Comparison of ENCODE assay signal across 8 mouse cellular contexts in genomic region chr1:155098486-155099279, GRCm38 (mm10). TPM values are rescaled to one million over a fixed set of nuclear protein-coding genes. Genes with fewer than 3 reads are reported as not detected.
DNase-seq lines count a peak whose midpoint lies in the region; ATAC-seq and TF ChIP-seq lines count a peak whose summit lies in the region.

No protein-coding gene starts in this region.

- WGBS in forebrain, embryonic 11.5 days: under 1% methylated on average over 71 of the region's 93 CpGs
- WGBS in macrophage (ENCODE audit: missing documents): under 1% methylated on average over 87 of the region's 93 CpGs

- H3K79me2 ChIP-seq in MEL (ENCODE audit: control insufficient read depth, insufficient read depth, low read length, poor library complexity) (peaks cover 18% of the 10 kb centered on the region), macrophage (ENCODE audit: inconsistent target) (peaks cover 37% of the 10 kb centered on the region)

- H3K4me1 ChIP-seq in MEL (ENCODE audit: control insufficient read depth in 1 of 2, insufficient read depth in 2 of 2, low read length in 2 of 2): peaks cover 2 to 3% of the 10 kb centered on the region in 2 experiments; a peak in 3 of 4 replicates
- H3K4me1 ChIP-seq in bone marrow macrophage, adult 2 months (ENCODE audit: control insufficient read depth, insufficient read depth, low read length): peaks cover 13% of the 10 kb centered on the region
- no peaks in the 10 kb centered on the region for H3K4me1 ChIP-seq in forebrain, embryonic 11.5 days (replicated peaks; ENCODE audit: control insufficient read depth, insufficient read depth, low read length)

- no peaks in the 10 kb centered on the region for H3K9me3 ChIP-seq in MEL (replicated peaks; ENCODE audit: insufficient read depth, low read length)
- H3K9me3 ChIP-seq in forebrain, embryonic 11.5 days (ENCODE audit: control insufficient read depth, low read length): no peaks in the 10 kb centered on the region

- intact Hi-C loops in heart, postnatal 36 days (cut with DNase I): loop anchor here (1.0 to 5.0 kb wide), 4 partner anchors 15 to 119 kb away; no protein-coding TSS in a partner anchor

- no peak for TF ChIP-seq RAD21 in MEL (IDR thresholded peaks at IDR 0.05; ENCODE audit: low read depth, low read length)

- peak; percentile 62 for DNase-seq in MEL (ENCODE audit: low read depth, low spot score)
- DNase-seq in forebrain, embryonic 11.5 days (ENCODE audit: low spot score): peak; percentile 76
- peak; percentile 67 to 83 for DNase-seq in heart, postnatal 36 days
- peak; percentile 47 to 56 for DNase-seq in layer of hippocampus, postnatal 14 days (ENCODE audit: low spot score in 2 of 2)
- peak; percentile 45 for DNase-seq in right cerebral cortex, postnatal 36 days (ENCODE audit: low spot score in 2 of 2)
- peak; percentile 48 to 56 for DNase-seq in urinary bladder, postnatal 36 days (ENCODE audit: low spot score in 2 of 2)

- peak overlapping the region; percentile 91 to 97 for H3K4me3 ChIP-seq in MEL (ENCODE audit: control insufficient read depth in 1 of 2, insufficient read depth in 1 of 2, low read depth in 2 of 2, low read length in 2 of 2)
- peak overlapping the region; percentile 80 for H3K4me3 ChIP-seq in bone marrow macrophage, adult 2 months (ENCODE audit: insufficient read depth, low read length)
- peak overlapping the region; percentile 100 for H3K4me3 ChIP-seq in forebrain, embryonic 11.5 days (ENCODE audit: low read depth, low read length)
- H3K4me3 ChIP-seq in macrophage (ENCODE audit: inconsistent target): peak overlapping the region; percentile 72

- no peak for TF ChIP-seq CTCF in MEL (IDR thresholded peaks at IDR 0.05 in 2 of 3, conservative IDR thresholded peaks at IDR 0.05 in 1 of 3; ENCODE audit: control insufficient read depth in 1 of 3, insufficient read depth in 1 of 3, low read depth in 2 of 3, low read length in 3 of 3, poor library complexity in 1 of 3, severe bottlenecking in 1 of 3)
- TF ChIP-seq CTCF in bone marrow macrophage, adult 2 months (IDR thresholded peaks at IDR 0.05; ENCODE audit: low read depth, low read length): no peak

- TF ChIP-seq EP300 in MEL (IDR thresholded peaks at IDR 0.05; ENCODE audit: low read depth in 1 of 2, low read length in 2 of 2): no peak

- no peak; a peak in 1 of 4 replicates for TF ChIP-seq POLR2A in MEL (IDR thresholded peaks at IDR 0.05; ENCODE audit: control insufficient read depth in 1 of 2, insufficient read depth in 1 of 2, low read depth in 1 of 2, low read length in 2 of 2, poor library complexity in 1 of 2)
- TF ChIP-seq POLR2A in bone marrow macrophage, adult 2 months (IDR thresholded peaks at IDR 0.05; ENCODE audit: borderline replicate concordance, low read depth, low read length): no peak

- H3K9ac ChIP-seq in MEL (ENCODE audit: control insufficient read depth, low read depth, low read length, poor library complexity, severe bottlenecking): peak overlapping the region; percentile 93
- peak overlapping the region; percentile 99 for H3K9ac ChIP-seq in forebrain, embryonic 11.5 days (ENCODE audit: low read length)

- peak; percentile 50 for ATAC-seq in forebrain, embryonic 11.5 days (replicated peaks; ENCODE audit: low FRiP score)

- H3K4me2 ChIP-seq in forebrain, embryonic 11.5 days (ENCODE audit: low read depth, low read length, severe bottlenecking): peak overlapping the region; percentile 79

- no peaks in the 10 kb centered on the region for H3K27me3 ChIP-seq in MEL (ENCODE audit: control insufficient read depth in 1 of 2, insufficient read depth in 2 of 2, low read length in 2 of 2)
- H3K27me3 ChIP-seq in forebrain, embryonic 11.5 days (ENCODE audit: control insufficient read depth, insufficient read depth, low read length): no peaks in the 10 kb centered on the region

- H3K36me3 ChIP-seq in MEL (ENCODE audit: control insufficient read depth in 1 of 2, insufficient read depth in 2 of 2, low read length in 2 of 2) (peaks cover 0 to 15% of the 10 kb centered on the region in 2 experiments; a peak in 2 of 4 replicates), macrophage (ENCODE audit: inconsistent target) (no peaks in the 10 kb centered on the region)
- no peaks in the 10 kb centered on the region; the same call in 1 of the 2 replicates for H3K36me3 ChIP-seq in forebrain, embryonic 11.5 days (ENCODE audit: control insufficient read depth, insufficient read depth, low read length)

- H3K27ac ChIP-seq in MEL (ENCODE audit: control insufficient read depth, low read depth, low read length): peak overlapping the region; percentile 87
- peak overlapping the region; percentile 79 for H3K27ac ChIP-seq in bone marrow macrophage, adult 2 months (ENCODE audit: insufficient read depth, low read depth, low read length)
- H3K27ac ChIP-seq in forebrain, embryonic 11.5 days (ENCODE audit: low read depth, low read length): peak overlapping the region; percentile 75
- H3K27ac ChIP-seq in macrophage: peak overlapping the region; percentile 79

TF ChIP-seq in MEL, 35 proteins besides CTCF, POLR2A, EP300 and RAD21:
- TF ChIP-seq UBTF (IDR thresholded peaks at IDR 0.05; ENCODE audit: borderline replicate concordance, insufficient read depth, low read depth, low read length) (peak; percentile 95), MYB (IDR thresholded peaks at IDR 0.05; ENCODE audit: low read depth, low read length) (no peak), TCF12 (IDR thresholded peaks at IDR 0.05; ENCODE audit: low read depth, low read length) (no peak), GATA1 (IDR thresholded peaks at IDR 0.05; ENCODE audit: low read depth, low read length) (no peak), SIN3A (IDR thresholded peaks at IDR 0.05; ENCODE audit: low read length) (no peak), USF1 (IDR thresholded peaks at IDR 0.05; ENCODE audit: low read depth, low read length) (no peak), ELF1 (IDR thresholded peaks at IDR 0.05; ENCODE audit: low read depth, low read length) (0 out of 2 replicates have a peak, but pooled peaks have one; percentile 6), MXI1 (IDR thresholded peaks at IDR 0.05; ENCODE audit: low read depth, low read length) (peak; percentile 9; the same call in 1 of the 2 replicates)

RNA-seq across cellular contexts. Expression of gene Ier5, which starts 0.8 kb away (rescaled TPM):
- 7.2 and 7.5 TPM in 2 replicates for total RNA-seq in MEL (2012; rRNA removed)
- 1 to 10 TPM in 1 of 2 experiments, not detected in 1; 7.4 TPM for polyA plus RNA-seq in MEL (2012; ENCODE audit: insufficient read depth in 1 of 2, insufficient read length in 2 of 2, low read depth in 1 of 2, low replicate concordance in 2 of 2, missing spikeins in 1 of 2)
- 58.7 and 62.5 TPM in 2 replicates for polyA plus RNA-seq in bone marrow macrophage, adult 2 months (2012; ENCODE audit: insufficient read depth, insufficient read length, missing spikeins)
- 19.4 and 28.0 TPM in 2 replicates for polyA plus RNA-seq in forebrain, embryonic 11.5 days (2014; fragmentation: Nextera tagmentation; extraction: Ambion mirVana)
- 10 to 100 TPM; 13.2 to 15.5 TPM for total RNA-seq in heart, postnatal 36 days (2021)
- 10 to 100 TPM; 17.9 to 19.8 TPM for total RNA-seq in layer of hippocampus, postnatal 14 days (2021)
- 100 to 1,000 TPM in 15 of 26 experiments, 10 to 100 TPM in 11; 37.6 to 232 (median 114) TPM for total RNA-seq in macrophage (2018; cell fraction: chromatin; rRNA removed)
- total RNA-seq in macrophage (2018; cell fraction: cytosol; rRNA removed): 100 to 1,000 TPM in 16 of 26 experiments, 10 to 100 TPM in 10; 68.0 to 298 (median 132) TPM
- total RNA-seq in macrophage (2018; cell fraction: nucleus; rRNA removed): 100 to 1,000 TPM in 22 of 26 experiments, 10 to 100 TPM in 4; 58.9 to 356 (median 241) TPM
- polyA plus RNA-seq in macrophage (2018): 24.7 to 56.1 TPM (median 49.7 TPM) in 3 replicates

RNA-seq across cellular contexts. Expression of gene Mr1, which starts 47.9 kb away (rescaled TPM):
- 1.8 and 2.0 TPM in 2 replicates for total RNA-seq in MEL (2012; rRNA removed)
- polyA plus RNA-seq in MEL (2012; ENCODE audit: insufficient read depth in 1 of 2, insufficient read length in 2 of 2, low read depth in 1 of 2, low replicate concordance in 2 of 2, missing spikeins in 1 of 2): 1 to 10 TPM in 1 of 2 experiments, not detected in 1; 3.9 TPM
- 9.2 and 10.3 TPM in 2 replicates for polyA plus RNA-seq in bone marrow macrophage, adult 2 months (2012; ENCODE audit: insufficient read depth, insufficient read length, missing spikeins)
- polyA plus RNA-seq in forebrain, embryonic 11.5 days (2014; fragmentation: Nextera tagmentation; extraction: Ambion mirVana): 0.55 and 0.96 TPM in 2 replicates
- 1 to 10 TPM; 6.4 to 8.5 TPM for total RNA-seq in heart, postnatal 36 days (2021)
- total RNA-seq in layer of hippocampus, postnatal 14 days (2021): 1 to 10 TPM; 3.3 to 4.1 TPM
- total RNA-seq in macrophage (2018; cell fraction: chromatin; rRNA removed): 10 to 100 TPM in 7 of 26 experiments, 1 to 10 TPM in 16, under 1 TPM in 3; 0.58 to 18.6 (median 4.8) TPM
- 10 to 100 TPM; 15.6 to 30.1 (median 23.0) TPM for total RNA-seq in macrophage (2018; cell fraction: cytosol; rRNA removed)
- 10 to 100 TPM in 19 of 26 experiments, 1 to 10 TPM in 7; 2.9 to 43.4 (median 14.7) TPM for total RNA-seq in macrophage (2018; cell fraction: nucleus; rRNA removed)
- 15.5 to 37.2 TPM (median 30.0 TPM) in 3 replicates for polyA plus RNA-seq in macrophage (2018)

RNA-seq across cellular contexts. Expression of gene Stx6, which starts 59.8 kb away (rescaled TPM):
- total RNA-seq in MEL (2012; rRNA removed): 16.7 and 18.1 TPM in 2 replicates
- polyA plus RNA-seq in MEL (2012; ENCODE audit: insufficient read depth in 1 of 2, insufficient read length in 2 of 2, low read depth in 1 of 2, low replicate concordance in 2 of 2, missing spikeins in 1 of 2) (10 to 100 TPM in 1 of 2 experiments, not detected in 1; 38.4 TPM), macrophage (2018) (28.0 to 46.7 TPM (median 32.4 TPM) in 3 replicates)
- polyA plus RNA-seq in bone marrow macrophage, adult 2 months (2012; ENCODE audit: insufficient read depth, insufficient read length, missing spikeins): 36.3 and 48.0 TPM in 2 replicates
- polyA plus RNA-seq in forebrain, embryonic 11.5 days (2014; fragmentation: Nextera tagmentation; extraction: Ambion mirVana): 102 and 119 TPM in 2 replicates
- total RNA-seq in heart, postnatal 36 days (2021): 10 to 100 TPM; 19.9 to 23.8 TPM
- 10 to 100 TPM; 88.3 to 88.6 TPM for total RNA-seq in layer of hippocampus, postnatal 14 days (2021)
- 100 to 1,000 TPM in 22 of 26 experiments, 10 to 100 TPM in 4; 89.1 to 825 (median 157) TPM for total RNA-seq in macrophage (2018; cell fraction: chromatin; rRNA removed)
- total RNA-seq in macrophage (2018; cell fraction: cytosol; rRNA removed): 10 to 100 TPM; 18.0 to 70.6 (median 28.5) TPM
- 100 to 1,000 TPM in 13 of 26 experiments, 10 to 100 TPM in 13; 38.1 to 384 (median 109) TPM for total RNA-seq in macrophage (2018; cell fraction: nucleus; rRNA removed)

Comparison
In these comparisons a context has a peak if more than half of its experiments do, and no peak if none do; other contexts are left out.
1. Peak in every context shown above with its lines: DNase-seq, ATAC-seq, H3K4me3 ChIP-seq and H3K27ac ChIP-seq.